Mouse (Mus musculus) cerebellum, adult 9-11 months (tissue): ENCODE data around the gene Gtdc1.

Experiments used
- DNase-seq: peaks from one replicate; pipeline ENCODE4 v3.0.0; 2022

Gtdc1 gene

GRCm38 (mm10) chr2:44518085-44518484, 409.4 kb downstream of the Gtdc1 start:
- no peak for DNase-seq
